Mouse (Mus musculus) neural tube, embryonic 12.5 days (tissue): ENCODE results near the gene Ppm1l. TPM values are rescaled to one million over a fixed set of nuclear protein-coding genes. Genes with fewer than 3 reads are reported as not detected.

Source experiments
- ATAC-seq: fragments of 200-750 bp; cut with Nextera tagmentation; 2 replicates; pipeline ENCODE4 v1.8.0; 2017; ENCODE audit warnings: low read depth, mild to moderate bottlenecking, moderate TSS enrichment, moderate library complexity; ENCODE audit not compliant: low FRiP score
- H3K27ac ChIP-seq: fragments of 300-500 bp; sonication (generic); 2 replicates; pipeline ENCODE4 v1.5.1; 2016
- H3K27me3 ChIP-seq: fragments of 300-500 bp; sonication (generic); replicated peaks from 2 replicates; pipeline ENCODE4 v1.6.1; 2016; ENCODE audit warnings: mild to moderate bottlenecking
- H3K36me3 ChIP-seq: fragments of 300-500 bp; sonication (generic); 2 replicates; pipeline ENCODE4 v1.6.1; 2016; ENCODE audit warnings: mild to moderate bottlenecking
- H3K4me1 ChIP-seq: fragments of 300-500 bp; sonication (generic); 2 replicates; pipeline ENCODE4 v1.6.1; 2016
- H3K4me2 ChIP-seq: fragments of 300-500 bp; sonication (generic); replicated peaks from 2 replicates; pipeline ENCODE4 v1.6.1; 2016; ENCODE audit warnings: mild to moderate bottlenecking
- H3K4me3 ChIP-seq: fragments of 300-500 bp; sonication (generic); 2 replicates; pipeline ENCODE4 v1.5.1; 2016
- H3K9ac ChIP-seq: fragments of 300-500 bp; sonication (generic); 2 replicates; pipeline ENCODE4 v1.6.1; 2016; ENCODE audit warnings: mild to moderate bottlenecking
- H3K9me3 ChIP-seq: fragments of 300-500 bp; sonication (generic); 2 replicates; pipeline ENCODE4 v1.6.1; 2016; ENCODE audit warnings: mild to moderate bottlenecking
- WGBS: fragments of 180-500 bp; shearing (Covaris S2); methylation state at CpG from one replicate; pipeline ENCODE4 v1.1.7; 2016; 5-methylcytosine and 5-hydroxymethylcytosine counted together
- polyA plus RNA-seq: library from polyadenylated mRNA; unstranded; fragments of >200 nt; fragmentation: Nextera tagmentation; extraction: Ambion mirVana; gene quantifications from 2 replicates; pipeline ENCODE4 v1.2.1, GENCODE M21; 2016

The Ppm1l gene
- polyA plus RNA-seq, 1 experiment from 2014 or later, result 26.0 TPM

DNA sequence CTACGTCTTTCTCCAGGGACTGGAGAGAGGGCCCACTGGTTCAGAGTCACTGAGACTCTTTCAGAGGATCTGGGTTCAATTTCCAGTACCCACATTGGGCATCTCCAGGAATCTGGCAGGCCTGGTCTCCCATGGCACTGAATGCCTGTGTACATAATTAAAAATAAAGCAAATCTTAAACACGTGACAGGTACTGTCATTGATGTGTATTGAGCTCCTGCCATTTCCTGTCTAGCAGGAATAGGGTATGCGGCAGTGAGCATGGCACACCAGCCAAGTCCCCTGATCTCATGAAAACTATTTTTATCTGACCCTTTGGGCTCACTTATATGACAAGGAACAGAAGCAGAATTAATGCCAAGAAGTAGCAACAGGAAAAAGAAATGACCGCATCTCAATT, 110.6 kb downstream of the Ppm1l start:
- WGBS, result 82% methylated on average over 4 of the region's 4 CpGs
- Histone ChIP-seq H3K27me3 (no peaks in the 10 kb centered on the region), H3K36me3 (no peaks in the 10 kb centered on the region), H3K4me3 (no peak overlapping the region), H3K9me3 (no peaks in the 10 kb centered on the region), H3K4me2 (no peak overlapping the region), H3K4me1 (no peaks in the 10 kb centered on the region), H3K9ac (no peak overlapping the region), H3K27ac (no peak overlapping the region)
- ATAC-seq, result no peak

DNA sequence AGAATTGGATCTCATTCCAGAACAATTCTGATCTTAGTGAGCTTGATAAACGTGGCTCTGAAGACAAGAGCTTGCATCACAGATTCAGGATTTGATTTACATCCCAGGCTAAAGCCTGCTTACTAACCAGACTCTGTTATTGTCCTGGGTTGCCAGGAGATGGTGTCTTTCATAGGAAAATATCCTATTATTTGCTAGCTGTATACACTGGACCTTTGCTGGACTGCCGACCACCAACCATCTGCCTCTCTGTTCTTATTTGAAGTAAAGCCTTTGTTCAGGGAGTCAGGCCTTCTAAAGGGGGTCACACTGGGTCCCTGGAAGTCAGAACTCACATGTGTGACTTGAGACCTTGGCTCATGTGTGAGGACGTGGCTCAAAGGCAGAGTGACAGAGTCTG, 111.6 kb downstream of the Ppm1l start:
- Histone ChIP-seq H3K9me3 (no peaks in the 10 kb centered on the region), H3K36me3 (no peaks in the 10 kb centered on the region), H3K9ac (no peak overlapping the region), H3K4me1 (no peaks in the 10 kb centered on the region), H3K4me2 (no peak overlapping the region), H3K4me3 (no peak overlapping the region), H3K27me3 (no peaks in the 10 kb centered on the region), H3K27ac (no peak overlapping the region)
- peak; percentile 35 for ATAC-seq
- WGBS, result 25% methylated on average over 3 of the region's 3 CpGs

DNA sequence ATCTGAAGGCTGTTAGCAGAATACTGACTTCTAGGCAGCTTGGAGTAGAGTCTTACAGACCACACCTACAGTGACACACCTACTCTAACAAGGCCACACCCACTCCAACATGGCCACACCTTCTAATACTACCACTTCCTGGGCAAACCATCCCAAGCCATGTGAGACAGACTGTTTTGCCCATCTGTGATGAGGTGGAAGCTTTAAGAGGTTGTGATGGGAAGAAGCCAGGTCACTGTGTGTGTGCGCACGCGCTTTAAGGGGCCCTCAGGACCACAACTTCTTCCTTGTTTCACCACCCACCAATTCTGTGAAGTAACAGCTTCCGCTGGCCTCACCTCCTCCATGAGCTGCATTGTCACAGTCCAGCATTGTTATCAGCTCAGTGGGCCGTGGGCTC, 112.7 kb downstream of the Ppm1l start:
- Histone ChIP-seq H3K27ac (no peak overlapping the region), H3K36me3 (no peaks in the 10 kb centered on the region), H3K9ac (no peak overlapping the region), H3K4me1 (no peaks in the 10 kb centered on the region), H3K9me3 (no peaks in the 10 kb centered on the region), H3K4me2 (no peak overlapping the region), H3K27me3 (no peaks in the 10 kb centered on the region), H3K4me3 (no peak overlapping the region)
- peak; percentile 39; the same call in 1 of the 2 replicates for ATAC-seq
- WGBS, result 86% methylated on average over 5 of the region's 5 CpGs

DNA sequence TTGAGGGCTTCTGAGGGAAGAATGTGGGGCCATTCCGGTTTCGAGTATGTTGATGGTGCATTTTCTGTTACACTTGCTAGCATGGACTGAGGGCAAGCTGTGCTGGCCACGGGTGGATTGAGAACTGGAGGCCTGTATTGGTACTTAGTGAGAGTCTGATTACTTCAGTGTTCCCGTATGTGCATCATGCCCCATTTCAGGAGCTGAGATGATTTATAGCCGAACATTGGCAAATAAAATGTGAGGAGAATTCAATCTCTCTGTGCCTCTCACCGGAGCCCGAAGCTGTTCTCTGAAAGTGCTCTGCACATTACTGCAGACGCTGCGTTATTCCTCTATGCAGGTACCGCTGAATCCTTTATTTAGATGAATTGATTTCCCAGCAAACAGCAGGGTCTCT, 116.9 kb downstream of the Ppm1l start:
- Histone ChIP-seq H3K27ac (no peak overlapping the region), H3K27me3 (no peaks in the 10 kb centered on the region), H3K4me3 (no peak overlapping the region), H3K9me3 (no peaks in the 10 kb centered on the region), H3K9ac (no peak overlapping the region), H3K36me3 (no peaks in the 10 kb centered on the region), H3K4me1 (no peaks in the 10 kb centered on the region), H3K4me2 (no peak overlapping the region)
- 68% methylated on average over 10 of the region's 10 CpGs for WGBS
- no peak for ATAC-seq

DNA sequence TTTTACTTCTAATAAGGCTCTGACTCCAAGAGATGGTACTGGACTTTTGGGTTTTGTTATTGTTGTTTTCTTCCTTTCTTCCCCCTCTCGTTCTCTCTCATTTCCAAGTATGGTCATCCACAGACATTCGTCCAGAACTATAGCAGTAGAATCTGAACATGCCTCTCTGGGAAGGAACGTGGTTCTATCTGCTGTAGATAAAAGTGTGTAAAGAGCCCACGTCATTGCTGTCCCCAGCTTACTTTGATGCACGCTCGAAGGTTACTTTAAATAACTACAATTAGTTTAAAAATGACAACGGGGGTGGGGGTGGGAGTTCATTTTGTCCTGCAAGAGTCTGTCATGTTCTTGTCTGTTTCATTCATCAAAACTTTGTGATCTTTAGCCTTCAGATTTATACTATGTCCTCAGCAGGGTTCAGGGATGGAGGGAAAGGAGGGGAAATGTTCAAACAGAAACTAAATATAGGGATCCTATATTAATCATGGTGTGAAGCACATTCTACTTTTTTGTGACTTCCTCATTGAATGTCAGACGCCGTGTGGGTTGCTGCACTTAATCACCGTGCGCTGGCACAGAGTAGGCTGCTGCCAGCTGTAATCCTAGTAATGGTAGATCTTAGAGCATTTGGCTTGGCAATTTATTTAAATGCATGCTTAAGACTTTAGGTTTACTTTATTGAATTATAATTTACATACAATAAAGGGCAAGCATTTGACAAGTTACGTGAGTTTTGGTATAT, 122.3 kb downstream of the Ppm1l start:
- Histone ChIP-seq H3K4me3 (no peak overlapping the region), H3K27me3 (no peaks in the 10 kb centered on the region), H3K9me3 (no peaks in the 10 kb centered on the region), H3K27ac (no peak overlapping the region), H3K4me2 (no peak overlapping the region), H3K9ac (no peak overlapping the region), H3K36me3 (no peaks in the 10 kb centered on the region), H3K4me1 (0 out of 2 replicates have a peak, but pooled peaks cover 5% of the 10 kb centered on the region)
- ATAC-seq, result no peak
- WGBS, result 84% methylated on average over 12 of the region's 12 CpGs

DNA sequence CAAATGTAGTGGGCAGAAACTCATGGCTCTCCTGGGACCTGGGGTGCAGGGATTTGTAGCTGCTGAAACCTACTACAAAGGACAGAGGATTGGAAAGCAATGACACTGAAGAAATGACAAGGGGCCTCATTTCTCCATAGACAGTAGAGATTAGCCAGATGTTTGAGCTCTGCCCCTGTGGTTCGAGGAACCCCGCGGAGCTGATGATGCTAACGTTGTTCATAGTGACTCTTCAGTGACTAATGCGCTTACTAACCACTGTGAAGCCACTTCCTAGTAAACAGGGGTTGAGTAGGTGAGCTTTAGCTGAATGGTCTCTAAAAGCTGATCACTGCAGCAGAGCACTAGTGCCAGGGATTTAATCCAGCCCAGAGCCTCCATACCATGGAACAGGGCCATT, 124.1 kb downstream of the Ppm1l start:
- H3K9ac ChIP-seq, result no peak overlapping the region
- no peak for ATAC-seq
- H3K27ac ChIP-seq, result no peak overlapping the region
- no peak overlapping the region for H3K4me3 ChIP-seq
- no peaks in the 10 kb centered on the region for H3K36me3 ChIP-seq
- no peak overlapping the region for H3K4me2 ChIP-seq
- WGBS, result 63% methylated on average over 5 of the region's 5 CpGs
- 0 out of 2 replicates have a peak, but pooled peaks cover 5% of the 10 kb centered on the region for H3K4me1 ChIP-seq
- H3K9me3 ChIP-seq, result no peaks in the 10 kb centered on the region
- no peaks in the 10 kb centered on the region for H3K27me3 ChIP-seq

DNA sequence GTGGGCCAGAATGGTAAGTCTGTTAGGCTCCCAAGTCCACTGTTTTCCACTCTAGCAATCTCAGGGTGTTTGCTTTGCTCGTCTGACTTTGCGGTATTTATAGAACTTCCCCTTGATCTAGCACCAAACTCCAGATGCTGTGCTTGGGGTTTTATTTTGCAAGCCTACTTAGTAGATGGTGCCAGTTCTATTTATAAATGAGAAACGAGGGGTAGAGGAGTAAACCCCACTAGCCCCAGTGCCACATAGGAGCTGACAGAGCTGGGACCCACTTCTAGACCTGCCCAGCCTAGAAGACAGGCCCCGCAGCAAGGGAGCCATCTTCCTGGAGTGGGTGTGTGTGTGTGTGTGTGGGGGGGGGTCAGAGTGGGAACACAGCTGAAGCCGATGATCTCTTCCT, 130.3 kb downstream of the Ppm1l start:
- WGBS, result 89% methylated on average over 5 of the region's 5 CpGs
- H3K4me2 ChIP-seq, result no peak overlapping the region
- H3K4me3 ChIP-seq, result no peak overlapping the region
- ATAC-seq, result no peak
- H3K4me1 ChIP-seq, result no peaks in the 10 kb centered on the region
- H3K9me3 ChIP-seq, result no peaks in the 10 kb centered on the region
- no peaks in the 10 kb centered on the region for H3K36me3 ChIP-seq
- no peak overlapping the region for H3K27ac ChIP-seq
- H3K9ac ChIP-seq, result no peak overlapping the region
- H3K27me3 ChIP-seq, result no peaks in the 10 kb centered on the region

DNA sequence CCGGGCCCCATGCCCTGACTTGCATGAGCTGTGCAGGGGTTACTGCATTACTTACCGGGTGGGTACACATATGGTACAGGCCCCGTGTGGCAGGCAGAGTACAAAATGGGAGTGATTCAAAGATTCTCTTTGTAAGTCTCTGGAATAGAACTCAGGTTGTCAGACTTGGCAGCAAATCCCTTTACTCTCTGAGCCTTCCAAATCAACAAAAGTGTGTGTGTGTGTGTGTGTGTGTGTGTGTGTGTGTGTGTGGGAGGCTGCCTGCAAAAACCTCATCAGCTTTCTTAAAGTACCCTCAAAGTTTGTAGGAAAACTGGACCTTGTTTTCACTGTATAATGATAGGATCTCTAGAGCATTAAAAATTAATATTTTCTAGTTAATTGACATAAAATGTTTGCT, 132.4 kb downstream of the Ppm1l start:
- no peak for ATAC-seq
- no peak overlapping the region for H3K4me3 ChIP-seq
- H3K9me3 ChIP-seq, result no peaks in the 10 kb centered on the region
- H3K9ac ChIP-seq, result no peak overlapping the region
- H3K27ac ChIP-seq, result no peak overlapping the region
- no peak overlapping the region for H3K4me2 ChIP-seq
- WGBS, result 84% methylated on average over 3 of the region's 3 CpGs
- no peaks in the 10 kb centered on the region for H3K36me3 ChIP-seq
- no peaks in the 10 kb centered on the region for H3K4me1 ChIP-seq
- H3K27me3 ChIP-seq, result no peaks in the 10 kb centered on the region

DNA sequence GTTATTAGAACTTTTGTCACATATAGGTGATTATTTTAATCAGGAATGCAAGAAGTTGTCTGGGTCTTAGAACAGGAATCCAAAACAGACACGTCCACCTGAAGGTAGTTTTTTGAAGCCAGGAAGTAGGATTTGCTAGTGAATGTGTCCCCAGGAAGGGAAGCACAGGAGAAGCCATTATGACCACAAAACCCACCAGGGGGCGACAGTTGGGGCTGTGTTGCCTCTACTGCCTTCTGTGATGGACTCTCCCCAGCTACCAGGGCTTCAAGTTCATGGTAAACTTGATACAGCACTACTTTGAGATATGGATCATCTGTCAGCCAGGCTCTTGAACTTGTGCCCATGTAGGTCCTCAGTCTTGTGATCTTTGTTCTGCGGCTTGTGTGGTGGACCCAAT, 137.7 kb downstream of the Ppm1l start:
- 79% methylated on average over 3 of the region's 3 CpGs for WGBS
- no peaks in the 10 kb centered on the region for H3K4me1 ChIP-seq

DNA sequence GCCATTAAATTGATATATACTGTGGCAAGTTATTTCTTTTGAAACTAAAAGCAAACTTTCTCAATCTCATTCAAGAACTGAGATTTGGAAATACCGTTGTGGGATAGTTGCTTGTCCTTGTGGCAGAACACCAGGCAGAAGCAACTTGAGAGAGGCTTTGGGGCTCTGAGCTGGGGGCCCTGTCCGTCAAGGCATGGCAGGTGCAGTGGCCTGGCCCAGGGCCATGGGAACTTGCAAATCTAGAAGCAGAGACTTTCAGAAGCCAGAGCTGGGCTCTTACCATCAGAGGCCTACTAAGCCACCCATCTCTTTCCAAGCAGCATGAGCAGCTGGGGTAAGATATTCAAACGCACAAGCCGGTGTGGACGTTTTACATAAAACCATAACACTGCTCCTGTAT, 139.4 kb downstream of the Ppm1l start:
- Histone ChIP-seq H3K4me1 (no peaks in the 10 kb centered on the region), H3K9me3 (no peaks in the 10 kb centered on the region), H3K27ac (no peak overlapping the region), H3K9ac (no peak overlapping the region), H3K36me3 (no peaks in the 10 kb centered on the region), H3K27me3 (no peaks in the 10 kb centered on the region), H3K4me2 (no peak overlapping the region), H3K4me3 (no peak overlapping the region)
- 97% methylated on average over 5 of the region's 5 CpGs for WGBS
- ATAC-seq, result no peak

More for the DNA sequence above, 137.7 kb downstream of the Ppm1l start:
- no peak for ATAC-seq
- H3K27me3 ChIP-seq, result no peaks in the 10 kb centered on the region
- no peaks in the 10 kb centered on the region for H3K36me3 ChIP-seq
- H3K9ac ChIP-seq, result no peak overlapping the region
- no peaks in the 10 kb centered on the region for H3K9me3 ChIP-seq
- H3K27ac ChIP-seq, result no peak overlapping the region
- no peak overlapping the region for H3K4me3 ChIP-seq
- no peak overlapping the region for H3K4me2 ChIP-seq

DNA sequence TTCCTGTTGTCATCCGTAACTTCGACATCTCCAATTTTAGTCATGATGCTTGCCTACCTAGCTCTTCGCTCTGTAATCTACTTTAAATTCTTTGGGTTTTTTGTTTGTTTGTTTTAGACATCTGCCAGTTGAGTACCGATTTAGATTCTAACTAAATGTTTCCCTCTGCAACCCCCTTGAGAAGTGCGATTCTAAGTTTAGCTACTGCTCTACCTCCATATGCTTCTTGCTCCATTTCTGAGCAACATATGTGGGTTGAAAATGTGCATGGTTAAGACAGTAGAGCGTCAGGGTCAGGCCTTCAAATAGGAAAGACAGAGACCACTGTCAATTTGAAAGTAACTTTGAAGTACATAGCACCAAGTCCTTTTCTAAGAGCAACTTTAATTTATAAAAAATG, 142.1 kb downstream of the Ppm1l start:
- no peak overlapping the region for H3K9ac ChIP-seq
- 94% methylated on average over 6 of the region's 6 CpGs for WGBS
- no peak overlapping the region for H3K4me3 ChIP-seq
- no peak for ATAC-seq
- no peak overlapping the region for H3K27ac ChIP-seq
- no peaks in the 10 kb centered on the region for H3K9me3 ChIP-seq
- no peak overlapping the region for H3K4me2 ChIP-seq
- no peaks in the 10 kb centered on the region for H3K36me3 ChIP-seq
- H3K4me1 ChIP-seq, result no peaks in the 10 kb centered on the region
- H3K27me3 ChIP-seq, result no peaks in the 10 kb centered on the region

DNA sequence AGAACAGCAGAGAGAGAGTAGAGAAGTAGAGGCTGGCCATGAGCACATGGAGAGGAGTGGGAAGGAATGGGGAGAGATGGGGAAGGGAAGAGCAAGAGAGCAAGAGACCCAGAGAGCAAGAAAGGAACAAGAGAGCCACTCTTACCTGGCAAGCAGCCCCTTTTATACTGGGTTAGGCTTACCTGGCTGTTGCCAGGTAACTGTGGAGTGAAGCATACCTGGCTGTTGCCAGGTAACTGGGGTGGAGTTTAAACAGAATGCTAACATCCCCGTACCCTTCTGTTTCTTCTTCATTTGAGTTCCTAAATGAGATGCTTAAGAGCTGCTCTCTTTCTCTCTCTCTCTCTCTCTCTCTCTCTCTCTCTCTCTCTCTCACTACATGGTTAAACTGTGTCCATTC, 145.3 kb downstream of the Ppm1l start:
- ATAC-seq, result no peak
- H3K27me3 ChIP-seq, result no peaks in the 10 kb centered on the region
- no peaks in the 10 kb centered on the region for H3K9me3 ChIP-seq
- H3K4me2 ChIP-seq, result no peak overlapping the region
- no peaks in the 10 kb centered on the region for H3K4me1 ChIP-seq
- no peak overlapping the region for H3K27ac ChIP-seq
- WGBS, result 82% methylated on average over 1 of the region's 1 CpGs
- H3K9ac ChIP-seq, result no peak overlapping the region
- H3K4me3 ChIP-seq, result no peak overlapping the region
- H3K36me3 ChIP-seq, result no peaks in the 10 kb centered on the region

DNA sequence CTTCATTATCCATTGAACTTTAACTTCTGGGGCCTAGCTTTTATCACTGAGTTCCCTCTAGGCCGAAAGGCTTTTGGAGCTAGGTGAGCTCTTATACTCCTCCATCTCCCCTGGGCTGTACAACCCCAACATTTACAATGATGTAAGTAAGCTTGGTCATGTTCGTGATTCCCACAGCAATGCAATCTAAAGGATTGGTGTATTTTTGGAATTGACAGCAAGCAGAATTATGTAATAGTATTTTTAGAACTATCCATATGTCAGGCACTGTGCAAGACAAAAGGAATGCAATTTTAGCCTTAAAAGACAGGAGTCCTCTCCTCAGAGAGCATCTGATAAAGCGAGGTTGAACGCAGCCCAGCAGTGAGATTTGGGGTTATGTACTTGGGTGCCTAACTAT, 149.1 kb downstream of the Ppm1l start:
- Histone ChIP-seq H3K9me3 (no peaks in the 10 kb centered on the region), H3K36me3 (no peaks in the 10 kb centered on the region), H3K27ac (no peak overlapping the region), H3K27me3 (no peaks in the 10 kb centered on the region), H3K4me1 (peaks cover 8% of the 10 kb centered on the region; the same call in 1 of the 2 replicates), H3K4me2 (no peak overlapping the region), H3K9ac (no peak overlapping the region), H3K4me3 (no peak overlapping the region)
- no peak for ATAC-seq
- 93% methylated on average over 4 of the region's 4 CpGs for WGBS
